Mouse (Mus musculus) gastrocnemius, adult 8-10 months (tissue): ENCODE results near the gene Scn2a. TPM values are rescaled to one million over a fixed set of nuclear protein-coding genes. Genes with fewer than 3 reads are reported as not detected.
A peak's percentile ranks its signal among the peaks of the same experiment; 100 is the strongest.

Experiments
- DNase-seq, 2 experiments: peaks; one replicate each; pipeline ENCODE4 v3.0.0; 2022; ENCODE audit warnings: low spot score in 2 of 2
- total RNA-seq, 4 experiments: library from RNA; stranded (reverse); gene quantifications; 2 replicates each; pipeline ENCODE4 v1.2.4; 2022

The Scn2a gene
- total RNA-seq: 1 to 10 TPM in 1 of 4 experiments, under 1 TPM in 3; 0.60 to 1.1 (median 0.65) TPM

DNA sequence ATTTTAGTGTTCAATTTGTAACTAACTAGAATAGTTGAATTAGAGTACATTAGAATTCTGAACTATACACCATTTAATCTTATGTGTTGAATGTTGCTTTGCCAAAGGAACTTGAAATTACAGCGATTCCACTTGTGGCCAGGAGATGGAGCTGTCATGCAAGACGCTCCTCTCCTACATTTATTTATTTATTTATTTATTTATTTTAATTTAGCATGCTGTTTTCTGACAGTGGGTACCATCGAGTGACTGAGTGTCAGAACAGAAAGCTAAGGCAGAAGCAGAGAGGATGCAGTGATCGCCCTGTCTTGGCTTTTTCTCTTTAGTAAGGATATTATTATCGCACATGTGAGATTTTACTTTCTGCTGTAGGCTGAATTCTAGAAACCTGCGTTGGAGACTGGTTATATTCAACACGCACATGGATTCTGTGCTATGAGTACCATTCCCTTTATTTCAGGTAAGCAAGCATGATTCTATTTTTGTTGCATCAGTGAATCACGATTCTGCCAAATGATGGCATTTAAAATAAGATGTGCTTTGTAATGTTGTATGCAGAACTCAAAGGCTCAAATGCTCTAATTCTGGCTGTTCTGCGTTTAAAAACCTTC, at the start of gene Scn2a:
Scn2a (plus strand) TSS at position 216 of the 611 bp plus-strand sequence.
- DNase-seq: no peak

DNA sequence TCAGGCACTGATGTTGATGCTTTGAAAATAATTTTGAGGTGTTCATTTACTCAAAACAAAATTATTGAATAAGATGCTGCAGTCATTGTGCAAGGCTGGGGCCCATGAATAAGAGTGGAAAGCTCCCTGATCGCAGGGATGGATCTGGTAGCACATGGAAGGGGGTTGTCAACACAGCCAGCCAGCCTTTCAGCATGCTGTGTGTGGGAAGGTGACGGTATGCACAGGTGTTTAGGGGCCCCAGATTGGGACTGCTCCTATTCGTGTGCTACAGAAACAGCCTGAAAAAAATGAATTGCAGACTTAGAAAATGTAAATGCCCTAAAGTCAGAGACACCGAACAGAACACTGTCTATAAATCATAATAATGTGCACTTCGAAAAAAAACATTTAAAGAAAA, 32.9 kb upstream of the Scn2a start:
- no peak for DNase-seq

DNA sequence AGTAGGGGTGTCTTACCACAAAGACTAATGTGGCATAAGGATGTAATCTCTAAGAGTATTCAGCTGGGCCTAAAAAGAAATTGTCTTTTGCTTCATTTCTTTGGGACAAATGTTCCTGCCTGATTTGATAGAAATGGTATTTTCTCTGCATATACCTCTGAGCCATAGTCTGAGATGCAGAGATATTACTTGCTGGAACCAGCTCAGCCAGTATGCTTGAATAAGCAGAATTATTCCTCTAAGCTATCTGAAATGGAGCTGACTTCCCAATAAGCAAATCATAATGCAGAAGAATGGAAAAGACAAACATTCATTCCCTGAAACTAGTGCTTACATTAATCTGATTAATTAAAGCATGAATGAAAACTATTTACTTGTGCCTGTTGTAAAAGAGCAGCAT, 12.8 kb upstream of the Scn2a start:
- DNase-seq: no peak

DNA sequence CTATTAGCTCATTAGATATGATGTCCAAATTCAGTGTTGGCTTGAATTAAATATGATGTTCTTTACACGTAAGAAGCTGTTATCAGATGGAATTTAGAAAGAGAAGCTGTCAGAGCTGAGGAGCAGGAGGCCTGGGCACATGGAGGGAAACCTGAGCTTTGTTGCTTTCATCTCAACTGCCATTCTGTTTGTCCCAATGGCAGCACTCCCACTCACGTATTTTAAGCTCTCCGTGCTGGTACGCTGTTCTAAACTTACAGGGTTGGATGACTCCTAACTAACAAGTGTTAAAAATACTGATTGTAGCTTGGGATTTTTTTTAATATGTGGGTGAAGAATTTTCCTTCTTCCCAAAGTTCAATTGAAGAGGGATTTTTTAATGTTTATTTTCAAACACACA, 8.7 kb upstream of the Scn2a start:
- no peak for DNase-seq

GRCm38 (mm10) chr2:65619781-65620180, 790 bp upstream of the Scn2a start:
- DNase-seq: no peak

- DNase-seq: no peak
Observed at GRCm38 (mm10) chr2:65621254-65621653, 683 bp downstream of the Scn2a start.

DNA sequence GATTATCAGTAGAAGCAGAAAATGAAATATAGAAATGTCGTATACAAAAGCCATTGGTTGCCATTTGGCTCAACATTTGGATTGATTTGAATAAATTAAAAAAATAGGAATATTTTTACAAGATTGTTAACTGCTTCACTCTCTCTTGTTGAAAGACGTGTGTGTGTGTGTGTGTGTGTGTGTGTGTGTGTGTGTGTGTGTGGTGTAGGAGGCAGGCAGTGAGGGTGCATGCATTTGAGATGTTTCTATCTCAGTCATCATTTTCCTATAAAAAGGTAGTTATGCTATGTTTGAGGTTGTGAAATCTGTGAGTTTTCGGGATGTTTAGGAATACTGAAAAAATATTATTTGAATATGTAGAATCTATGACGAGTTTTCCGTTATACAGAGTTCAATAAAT, 1.3 kb downstream of the Scn2a start:
- DNase-seq: no peak

- DNase-seq: no peak
Observed at GRCm38 (mm10) chr2:65652636-65653035, 32.1 kb downstream of the Scn2a start.

DNA sequence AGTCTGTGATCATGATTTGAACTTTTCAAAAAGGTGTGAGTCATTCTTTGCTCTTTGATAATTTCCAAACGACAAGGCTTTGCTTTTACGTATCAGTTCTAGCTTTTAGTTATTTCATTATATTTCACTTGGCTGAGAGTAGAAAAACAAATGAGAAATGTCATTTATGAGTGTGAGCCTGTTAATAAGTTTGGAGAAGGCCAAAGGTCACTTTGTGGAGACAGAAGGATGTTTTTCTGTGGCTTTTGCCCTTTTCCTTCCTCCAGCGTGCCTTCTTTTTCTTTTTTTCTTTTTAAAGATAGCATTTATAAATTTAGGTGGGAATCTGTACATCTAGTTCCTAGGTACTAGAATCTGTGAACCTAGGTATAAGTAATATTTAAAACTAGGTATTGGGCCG, 36.5 kb downstream of the Scn2a start:
- no peak for DNase-seq

DNA sequence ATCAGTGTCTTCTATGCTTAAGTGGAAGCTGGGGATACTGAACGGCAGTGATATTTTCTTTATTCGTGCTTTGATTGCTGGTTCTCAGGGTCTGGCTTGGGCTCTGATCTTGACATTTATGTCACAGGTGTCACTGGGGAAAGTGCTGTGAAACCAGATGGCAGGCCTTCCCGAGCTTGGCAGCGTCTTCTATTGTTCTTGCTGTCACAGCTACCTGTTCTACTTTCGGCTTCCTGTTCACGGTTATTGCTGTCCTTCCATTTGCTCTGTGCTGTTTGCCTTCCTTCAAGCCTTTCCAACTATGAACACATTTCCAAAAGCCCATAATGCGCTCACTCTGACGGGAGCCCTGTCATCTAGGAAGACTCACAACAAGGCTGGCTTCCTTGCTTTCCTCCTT, 37.9 kb downstream of the Scn2a start:
- DNase-seq: no peak

DNA sequence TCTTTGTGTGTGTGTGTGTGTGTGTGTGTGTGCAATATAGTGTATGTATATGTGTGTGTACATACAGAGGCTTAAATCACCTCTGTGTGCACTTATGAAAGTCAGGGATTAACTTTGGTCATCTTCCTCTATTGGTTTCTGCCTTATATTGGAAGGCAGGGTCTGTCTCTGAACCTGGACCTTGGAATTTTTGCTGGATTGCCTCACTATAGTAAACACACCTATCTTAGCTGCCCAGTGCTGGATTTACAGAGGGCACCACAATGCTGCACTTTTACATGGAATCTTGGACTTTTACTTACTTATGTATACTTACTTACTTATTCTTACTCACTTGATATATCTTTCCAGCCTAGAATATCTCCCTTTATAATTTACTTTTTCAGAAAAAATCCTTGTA, 43.3 kb downstream of the Scn2a start:
- no peak for DNase-seq

DNA sequence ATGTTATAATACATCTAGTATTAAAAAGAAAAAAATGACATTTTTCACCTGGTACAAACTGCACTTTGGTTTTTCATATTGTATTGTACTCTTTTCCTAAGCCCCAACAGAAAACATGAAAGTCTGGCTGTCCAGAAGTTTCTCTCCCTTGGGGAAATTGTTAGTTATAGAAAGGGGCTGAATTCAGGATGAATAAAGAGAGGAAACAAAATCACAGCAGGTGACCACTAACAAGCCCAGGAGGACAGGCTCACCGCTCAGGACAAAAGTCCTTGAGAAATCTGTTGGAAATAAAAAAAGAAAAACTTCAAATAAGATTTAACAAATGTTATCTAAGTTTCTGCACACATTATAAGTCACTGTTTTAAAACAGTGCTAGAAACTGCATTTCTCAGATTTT, 43.9 kb downstream of the Scn2a start:
- DNase-seq: no peak

- no peak for DNase-seq
Observed at GRCm38 (mm10) chr2:65665180-65665579, 44.6 kb downstream of the Scn2a start.

DNA sequence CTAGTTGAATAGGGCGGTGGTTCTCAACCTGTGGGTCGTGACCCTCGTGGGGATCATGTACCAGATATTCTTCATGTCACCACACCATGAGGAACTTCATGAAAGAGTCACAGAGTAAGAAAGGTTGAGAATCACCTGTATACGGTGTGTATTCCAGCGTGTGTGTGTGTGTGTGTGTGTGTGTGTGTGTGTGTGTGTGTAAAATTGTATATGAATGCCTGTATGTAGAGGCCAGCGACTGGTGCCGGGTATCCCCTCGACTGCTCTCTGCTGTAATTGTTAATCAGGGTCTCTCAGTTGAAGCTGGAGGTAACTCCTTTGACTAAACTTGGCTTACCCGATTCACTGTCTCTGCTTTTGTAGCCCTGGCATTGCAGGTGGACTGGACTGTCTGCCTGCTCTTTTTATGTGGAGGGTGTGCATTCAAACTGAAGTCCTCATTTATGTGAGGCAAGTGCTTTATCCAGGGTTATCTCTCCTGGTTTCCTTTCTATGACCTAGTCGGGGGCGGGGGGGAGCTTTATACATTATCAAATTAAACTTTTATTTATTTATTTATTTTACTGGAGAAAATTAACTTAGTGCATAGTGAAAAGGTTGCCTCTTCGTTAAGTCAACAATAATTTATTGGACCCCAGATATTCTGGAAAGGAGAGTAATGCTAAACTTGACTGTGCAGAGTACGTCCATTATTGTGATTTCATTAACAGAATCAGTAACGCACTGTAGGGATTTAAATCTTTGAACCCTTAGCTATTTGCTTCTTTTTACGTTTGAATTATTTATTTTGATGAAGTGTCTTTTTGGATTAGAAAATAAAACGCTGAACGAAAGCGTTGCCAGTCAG, 47.2 kb downstream of the Scn2a start:
- DNase-seq: no peak

- DNase-seq: peak; percentile 9 to 27
Observed at GRCm38 (mm10) chr2:65668437-65669135, 48.0 kb downstream of the Scn2a start.

DNA sequence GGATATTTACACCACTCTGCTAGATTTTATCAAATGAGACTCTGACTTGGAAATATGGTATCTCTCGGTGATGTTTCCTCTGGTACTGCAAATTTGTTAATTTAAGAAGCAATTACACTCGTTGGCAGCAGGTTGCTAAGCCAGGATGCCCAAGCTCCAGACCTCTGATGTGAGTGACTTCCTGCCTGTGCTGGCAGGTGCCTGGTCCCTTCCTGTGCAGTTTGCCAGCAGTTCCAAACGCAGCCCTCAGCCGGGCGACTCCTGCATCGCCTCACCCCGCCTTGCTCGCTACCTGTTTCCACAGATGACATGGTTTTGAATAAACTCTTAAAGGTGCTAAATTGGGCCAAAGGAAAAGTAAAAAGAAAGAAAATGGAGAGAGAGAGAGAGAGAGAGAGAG, 49.0 kb downstream of the Scn2a start:
- no peak for DNase-seq

DNA sequence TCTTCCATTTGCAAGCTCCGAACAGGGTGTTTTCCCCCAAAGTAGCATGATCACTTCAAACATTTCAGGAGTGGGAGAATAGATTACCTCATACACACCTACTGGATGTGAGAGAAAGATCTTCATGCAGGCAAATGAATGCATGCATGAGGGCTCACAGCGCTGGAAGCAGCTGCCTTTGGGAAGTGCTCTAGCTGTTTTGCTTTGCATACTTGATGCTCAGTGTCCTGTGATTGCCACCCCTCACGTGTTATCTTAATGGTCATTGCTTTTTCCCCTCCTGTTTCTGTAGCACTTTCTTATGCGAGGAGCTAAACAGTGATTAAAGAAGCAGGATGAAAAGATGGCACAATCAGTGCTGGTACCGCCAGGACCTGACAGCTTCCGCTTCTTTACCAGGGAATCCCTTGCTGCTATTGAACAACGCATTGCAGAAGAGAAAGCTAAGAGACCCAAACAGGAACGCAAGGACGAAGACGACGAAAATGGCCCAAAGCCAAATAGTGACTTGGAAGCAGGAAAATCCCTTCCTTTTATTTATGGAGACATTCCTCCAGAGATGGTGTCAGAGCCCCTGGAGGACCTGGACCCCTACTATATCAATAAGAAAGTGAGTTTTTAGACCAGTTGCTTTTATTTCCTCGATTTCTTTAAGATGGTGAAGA, 49.7 kb downstream of the Scn2a start:
- DNase-seq: no peak

DNA sequence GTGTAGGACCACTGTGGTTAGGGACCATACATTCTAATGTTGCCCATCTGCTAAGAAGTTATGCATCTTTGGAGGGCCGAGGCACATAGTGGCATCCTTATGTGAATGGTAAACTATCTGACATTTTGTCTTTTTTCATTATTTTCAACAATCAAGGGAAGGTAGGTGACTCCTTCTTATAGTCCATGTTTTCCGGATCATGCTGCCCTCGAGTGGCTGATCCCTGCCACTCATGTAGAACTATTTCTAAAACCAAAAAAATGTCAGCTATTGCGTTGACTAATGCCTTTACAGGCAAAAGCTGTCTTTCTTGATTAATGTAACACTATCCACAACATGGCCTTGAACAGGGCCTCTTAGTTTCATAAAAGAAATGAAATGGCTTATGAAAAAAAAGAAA, 59.0 kb downstream of the Scn2a start:
- DNase-seq: no peak

DNA sequence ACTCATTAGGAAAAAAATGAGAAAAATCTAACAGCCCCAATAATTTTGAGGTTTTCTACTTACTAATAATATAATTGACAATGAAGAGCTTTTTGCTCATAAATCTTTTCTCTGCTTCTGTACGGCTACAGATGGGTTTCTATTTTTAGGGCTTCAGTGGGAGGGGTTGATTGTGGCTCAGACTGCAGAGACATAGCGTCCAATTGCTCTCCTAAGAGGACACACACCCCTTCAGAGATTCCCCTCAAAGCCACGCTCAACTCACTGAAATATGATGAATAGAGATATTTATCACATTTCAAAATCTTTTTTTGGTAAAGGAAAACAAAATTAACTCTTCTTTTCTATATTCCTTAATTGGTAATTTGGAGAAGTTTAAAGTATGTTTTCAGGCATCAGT, 64.6 kb downstream of the Scn2a start:
- no peak for DNase-seq

DNA sequence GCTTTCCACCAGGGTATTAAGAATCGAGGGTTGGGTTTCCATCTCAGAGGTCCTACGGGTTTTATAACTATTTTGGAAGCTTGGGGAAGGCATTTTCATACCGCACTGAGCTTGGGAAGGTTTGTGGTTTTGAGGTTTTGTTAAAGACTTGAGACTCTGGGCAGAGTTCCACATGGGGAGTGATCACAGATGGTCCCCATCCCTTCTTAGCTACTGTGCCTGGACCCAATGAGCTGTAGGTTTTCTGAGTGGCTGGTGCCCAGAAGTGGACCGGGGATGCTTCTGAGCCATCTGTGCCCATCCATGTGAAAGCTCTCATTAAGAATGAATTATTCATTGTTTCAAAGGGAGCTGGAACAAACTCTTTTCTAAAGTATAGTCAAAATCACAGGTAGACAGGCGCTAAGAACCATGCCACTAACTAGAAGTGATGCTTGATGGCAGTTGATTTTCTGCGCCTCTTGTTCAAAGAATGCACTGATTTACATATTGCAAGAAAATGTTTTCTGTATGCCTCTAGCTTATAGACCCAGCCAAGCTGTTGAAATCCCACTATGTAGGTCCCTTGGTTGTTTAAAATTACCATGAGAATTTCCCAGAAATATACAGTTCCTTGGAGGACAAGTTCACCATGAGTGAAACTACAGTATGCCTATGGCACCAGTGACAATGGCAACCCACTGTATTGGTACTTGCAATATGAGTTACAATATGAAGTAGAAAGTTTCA, 70.0 kb downstream of the Scn2a start:
- no peak for DNase-seq

DNA sequence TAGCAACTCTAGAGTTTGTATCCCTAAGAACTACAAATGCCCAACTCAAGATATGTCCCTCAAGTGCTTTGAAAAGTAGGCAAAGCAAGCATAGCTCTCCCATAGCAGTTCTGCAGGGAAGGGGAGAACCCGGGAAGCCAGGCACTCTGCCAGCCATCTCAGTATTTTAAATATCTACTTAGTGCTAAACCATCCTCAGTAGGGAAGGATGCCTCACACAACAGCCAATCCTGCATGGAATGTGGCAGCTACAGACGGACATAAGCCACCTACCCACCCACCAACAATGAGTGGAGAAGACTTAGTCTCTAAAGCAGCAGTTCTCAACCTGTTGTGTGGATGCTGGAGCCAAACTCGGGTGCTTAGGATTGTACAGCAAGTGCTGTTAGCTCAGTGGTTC, 73.9 kb downstream of the Scn2a start:
- DNase-seq: no peak
